Mouse (Mus musculus) ES-E14 (cell line): ENCODE measurements around the gene Fscn2.

Experiments
- CHD2 ChIP-seq: IDR thresholded peaks from 2 replicates; pipeline ENCODE4 v1.6.1; 2014; ENCODE audit warnings: mild to moderate bottlenecking, low read depth, low read length, inconsistent platforms
- HCFC1 ChIP-seq: IDR thresholded peaks from 2 replicates; pipeline ENCODE4 v1.6.1; 2012; ENCODE audit warnings: low read length, inconsistent platforms, borderline replicate concordance; ENCODE audit not compliant: insufficient read depth
- ZC3H11A ChIP-seq: IDR thresholded peaks from 2 replicates; pipeline ENCODE4 v1.6.1; 2012; ENCODE audit warnings: low read depth, mild to moderate bottlenecking, inconsistent platforms, low read length, borderline replicate concordance

DNA sequence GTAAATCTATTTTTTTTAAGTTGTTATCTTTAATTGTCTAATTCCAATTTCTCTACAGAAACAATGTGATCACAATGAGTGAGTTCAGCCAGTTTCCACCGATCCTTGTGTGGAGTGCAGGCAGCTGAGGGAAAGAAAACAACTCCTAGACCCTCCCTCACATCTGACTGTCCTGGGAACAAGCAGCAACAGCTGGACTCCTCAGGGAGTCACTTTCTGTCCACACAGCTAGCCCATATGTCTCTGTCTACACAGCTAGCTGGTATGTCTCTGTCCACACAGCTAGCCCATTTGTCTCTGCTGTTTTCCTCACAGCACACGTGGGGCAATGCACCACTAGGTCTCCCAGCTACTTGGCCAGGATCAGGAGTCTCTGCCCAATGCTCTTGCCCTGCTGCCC lies 36.3 kb downstream of the Fscn2 start:
- TF ChIP-seq HCFC1 (no peak), CHD2 (no peak), ZC3H11A (no peak)
